Mouse (Mus musculus): ENCODE data around the gene Trmt1l.
A peak's percentile ranks its signal among the peaks of the same experiment; 100 is the strongest.
"Not testable (repeated sequence)": the region's sequence is repeated elsewhere in the genome, so short reads cannot be mapped to it uniquely, and the experiment has no call there.

The Trmt1l gene

DNA sequence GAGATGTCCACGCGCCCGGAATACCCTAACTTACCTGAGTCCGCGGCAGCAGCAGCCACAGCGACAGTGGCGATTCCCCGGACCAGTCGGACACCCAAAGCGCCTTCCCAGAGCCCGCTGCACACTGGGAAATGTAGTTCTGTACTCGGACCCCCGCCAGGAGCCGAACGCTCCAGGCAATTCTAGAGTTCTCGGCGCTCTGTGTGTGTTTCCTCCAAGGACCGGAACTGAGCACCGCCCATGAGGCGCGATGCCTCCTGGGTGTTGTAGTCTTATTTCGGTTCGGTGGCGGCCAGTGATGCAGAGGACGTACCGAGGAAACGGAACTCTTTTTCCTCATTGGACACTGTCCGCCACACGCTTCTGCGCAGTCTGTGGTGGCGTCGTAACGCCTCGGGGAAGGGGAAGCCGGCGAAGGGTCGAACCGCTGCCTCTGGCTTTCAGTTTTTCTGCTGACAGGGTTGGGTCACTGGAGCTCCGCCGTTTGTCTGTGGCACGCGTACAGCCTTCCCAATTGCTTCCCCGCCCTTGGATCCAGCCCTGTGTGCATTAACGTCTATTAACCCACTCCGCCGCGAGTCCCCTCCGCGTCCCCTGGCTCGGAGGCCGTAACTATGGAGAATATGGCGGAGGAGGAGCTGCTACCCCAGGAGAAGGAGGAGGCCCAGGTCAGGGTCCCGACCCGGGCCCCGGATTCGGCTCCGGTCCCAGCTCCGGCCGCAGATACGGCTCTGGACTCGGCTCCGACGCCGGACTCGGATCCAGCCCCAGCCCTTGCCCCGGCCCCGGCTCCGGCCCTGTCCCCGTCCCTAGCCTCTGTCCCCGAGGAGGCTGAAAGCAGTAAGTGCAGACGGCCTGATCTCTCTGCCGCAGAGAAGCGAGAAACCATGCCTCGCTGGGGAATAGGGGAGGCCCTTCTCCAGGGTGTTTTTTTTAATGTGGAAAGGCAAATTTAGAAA lies at the start of gene Trmt1l, which contains the start of gene Swt1:
Gene Trmt1l (plus strand): TSS at position 280 of the 959 bp plus-strand sequence.
Gene Swt1 (minus strand): TSS at position 193 of the 959 bp plus-strand sequence.
- DNase-seq (ENCODE audit: low read depth, low spot score) = peak; percentile 100

DNA sequence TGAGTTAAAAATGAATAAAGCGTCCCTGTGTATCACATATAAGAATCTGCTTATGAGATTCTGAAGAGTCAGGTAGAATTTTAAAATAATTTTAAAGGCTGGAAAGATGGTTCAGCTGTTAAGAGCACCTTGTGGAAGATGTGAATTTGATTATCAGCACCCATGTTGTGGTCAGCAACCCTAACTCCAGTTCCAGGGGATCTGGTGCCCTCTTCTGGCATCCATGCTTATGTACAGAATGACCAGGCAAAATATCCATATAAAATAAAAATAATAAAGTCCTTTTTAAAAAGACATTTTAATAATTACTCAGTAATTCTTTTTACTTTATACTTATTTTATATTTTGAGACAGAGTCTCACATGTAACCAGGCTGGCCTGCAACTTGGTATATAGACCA lies 38.3 kb upstream of the Trmt1l start:
- peak; percentile 77 for DNase-seq (ENCODE audit: low read depth, low spot score)

DNA sequence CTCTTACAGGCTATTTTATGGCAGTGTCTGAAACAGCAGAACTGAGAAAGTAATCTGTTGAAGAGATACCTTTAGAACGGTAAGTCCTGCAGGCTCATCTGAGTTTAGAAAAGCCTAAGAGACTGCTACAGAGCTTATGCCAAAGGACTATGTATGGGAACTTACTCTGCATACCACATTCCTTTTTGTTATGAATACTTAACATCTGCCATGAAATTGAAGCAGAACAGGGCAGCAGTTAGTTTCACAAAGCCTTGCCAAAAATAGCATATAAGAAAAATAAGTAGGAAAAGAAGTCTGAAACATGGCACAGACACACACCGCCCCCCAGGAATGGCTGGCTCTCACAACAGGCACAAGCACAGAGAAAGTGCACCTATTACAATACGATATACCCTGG lies 18.5 kb upstream of the Trmt1l start:
- no peak for DNase-seq (ENCODE audit: low read depth, low spot score)

DNA sequence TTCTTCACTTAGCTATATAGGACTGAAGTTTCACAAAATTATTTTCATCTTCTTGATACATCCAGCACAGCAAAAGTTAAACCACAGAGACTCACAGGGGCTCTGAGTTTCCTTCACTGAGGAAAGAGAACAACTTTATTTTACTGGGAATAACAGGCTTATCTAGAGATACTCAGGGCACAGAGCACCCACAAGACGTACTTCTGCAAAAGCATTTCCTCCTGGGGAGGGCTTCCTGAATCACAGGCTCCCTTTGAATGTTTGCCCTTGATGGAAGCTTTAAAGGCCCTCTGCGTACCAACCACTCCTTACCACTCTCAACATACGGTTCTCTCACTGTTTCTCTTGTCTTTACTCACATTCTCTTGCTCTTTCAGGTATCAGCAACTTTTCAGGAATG lies 6.2 kb upstream of the Trmt1l start:
- DNase-seq (ENCODE audit: low read depth, low spot score) = no peak

DNA sequence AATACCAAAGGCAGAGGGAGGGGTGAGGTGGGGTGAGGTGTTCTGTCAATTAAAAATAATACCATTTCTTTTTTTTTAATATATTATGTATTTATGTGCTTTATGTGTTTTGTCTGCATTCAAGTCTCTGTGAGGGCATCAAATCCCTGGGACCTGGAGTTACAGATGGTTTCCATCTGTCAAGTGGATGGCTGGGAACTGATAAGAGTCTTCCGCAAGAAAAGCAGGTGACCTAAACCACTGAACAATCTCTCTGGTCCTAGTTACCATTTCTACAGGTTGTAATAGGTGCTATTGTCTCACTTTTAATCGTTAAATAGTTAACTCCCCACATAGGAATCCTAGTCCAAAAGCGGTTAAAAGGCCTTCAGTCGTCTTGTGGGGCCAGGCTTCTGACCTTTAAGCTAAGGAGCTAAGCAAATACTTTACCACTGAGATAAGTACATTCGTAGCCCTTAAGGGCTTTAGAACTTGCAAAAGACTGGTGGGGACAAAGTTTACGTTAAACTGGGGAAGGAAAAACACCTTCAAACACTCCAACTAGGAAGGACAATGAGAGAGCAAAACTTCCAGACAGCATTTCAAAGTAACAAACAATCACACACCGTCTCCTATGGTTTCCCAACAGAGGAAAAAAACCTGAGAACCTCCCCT lies 1.3 kb upstream of the Trmt1l start:
- peak; percentile 49 for DNase-seq (ENCODE audit: low read depth, low spot score)

DNA sequence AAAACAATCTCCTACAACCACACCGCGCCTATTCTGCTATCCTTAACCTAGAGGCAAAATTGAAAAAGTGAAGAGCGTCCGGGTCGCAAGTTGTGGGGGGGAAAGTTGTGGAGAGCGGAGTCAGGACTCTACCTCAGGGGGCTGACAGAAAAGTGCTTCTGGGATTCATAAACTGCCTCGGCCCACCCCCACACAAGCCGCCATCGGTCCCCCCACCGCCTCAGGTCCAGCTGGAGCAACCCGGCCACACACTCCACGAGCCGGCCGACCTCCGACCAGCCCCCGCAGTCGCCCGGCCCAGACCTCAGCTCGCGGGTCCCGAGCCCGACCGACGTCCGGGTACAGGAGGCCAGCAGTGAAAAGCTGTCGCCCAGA lies 467 bp upstream of the Trmt1l start:
- no peak for DNase-seq (ENCODE audit: low read depth, low spot score)

DNA sequence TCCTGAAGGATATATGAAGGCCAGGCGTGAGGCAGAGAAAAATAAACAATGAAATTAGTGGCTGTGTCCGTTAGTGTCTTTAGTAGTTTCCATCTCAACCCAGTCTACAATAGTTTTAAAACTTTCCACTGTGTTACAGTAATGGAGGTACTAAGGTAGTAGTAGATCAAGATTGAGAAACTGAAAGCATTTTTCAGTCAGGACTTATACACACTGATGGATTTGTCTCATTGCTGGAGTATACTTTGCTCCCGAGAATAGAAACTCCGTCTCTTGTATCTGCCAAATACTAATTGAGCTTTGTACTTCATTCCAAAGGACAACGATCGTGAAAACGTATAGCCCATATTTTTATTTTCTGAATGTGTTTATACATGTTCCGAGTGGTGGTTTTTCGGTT lies 974 bp downstream of the Trmt1l start:
- DNase-seq (ENCODE audit: low read depth, low spot score) = peak; percentile 37

DNA sequence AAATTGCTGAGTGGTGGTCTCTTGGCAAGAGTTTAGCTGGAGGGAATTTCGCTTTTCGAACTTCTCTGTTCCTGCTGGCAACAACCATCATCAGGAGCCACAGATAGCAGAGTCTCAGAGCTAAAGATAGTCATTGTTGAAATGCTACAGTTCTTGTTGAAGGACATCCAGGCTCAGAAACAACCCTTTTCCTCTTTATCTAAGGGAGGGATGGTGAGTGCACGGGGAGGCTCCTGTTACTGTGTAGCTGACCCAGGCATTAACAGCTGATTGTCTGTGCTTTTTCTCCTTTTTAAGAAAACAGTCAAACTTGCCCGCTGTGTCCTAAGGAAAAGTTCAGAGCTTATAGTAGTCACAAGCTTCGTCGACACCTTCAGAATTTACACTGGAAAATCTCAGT lies 7.1 kb downstream of the Trmt1l start:
- no peak for DNase-seq (ENCODE audit: low read depth, low spot score)

DNA sequence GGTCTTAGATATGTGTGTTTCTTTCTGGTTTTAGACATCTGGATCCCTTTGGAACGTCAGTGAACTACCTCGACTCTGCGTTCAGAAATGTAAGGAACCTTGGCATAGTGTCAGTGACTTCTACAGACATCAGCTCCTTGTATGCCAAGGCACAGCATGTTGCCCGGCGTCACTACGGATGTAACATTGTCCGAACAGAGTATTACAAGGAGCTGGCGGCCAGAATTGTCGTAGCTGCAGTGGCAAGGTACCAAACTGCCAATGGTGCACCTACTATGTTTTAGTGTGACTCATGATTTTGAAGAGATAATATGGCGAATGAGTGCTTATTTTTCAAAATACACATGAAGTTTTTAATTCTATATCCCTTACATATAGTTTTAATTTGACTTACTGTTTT lies 21.5 kb downstream of the Trmt1l start:
- no peak for DNase-seq (ENCODE audit: low read depth, low spot score)

DNA sequence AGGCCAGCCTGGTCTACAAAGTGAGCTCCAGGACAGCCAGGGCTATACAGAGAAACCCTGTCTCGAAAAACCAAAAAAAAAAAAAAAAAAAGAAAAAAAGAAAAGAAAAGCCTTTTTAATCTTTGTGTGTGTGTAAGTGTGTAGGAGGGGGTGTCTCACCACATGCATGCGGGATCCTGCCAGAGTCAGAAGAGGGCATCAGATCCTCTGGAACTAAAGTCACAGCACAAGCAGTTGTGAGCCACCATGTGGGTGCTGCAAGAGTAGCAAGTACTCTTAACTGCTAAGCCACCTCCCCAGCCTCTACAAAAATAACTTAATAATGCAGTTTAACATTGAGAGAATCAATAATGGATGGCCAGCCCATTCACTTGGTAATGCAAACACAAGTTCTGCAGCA lies 22.5 kb downstream of the Trmt1l start:
- DNase-seq (ENCODE audit: low read depth, low spot score) = no peak

DNA sequence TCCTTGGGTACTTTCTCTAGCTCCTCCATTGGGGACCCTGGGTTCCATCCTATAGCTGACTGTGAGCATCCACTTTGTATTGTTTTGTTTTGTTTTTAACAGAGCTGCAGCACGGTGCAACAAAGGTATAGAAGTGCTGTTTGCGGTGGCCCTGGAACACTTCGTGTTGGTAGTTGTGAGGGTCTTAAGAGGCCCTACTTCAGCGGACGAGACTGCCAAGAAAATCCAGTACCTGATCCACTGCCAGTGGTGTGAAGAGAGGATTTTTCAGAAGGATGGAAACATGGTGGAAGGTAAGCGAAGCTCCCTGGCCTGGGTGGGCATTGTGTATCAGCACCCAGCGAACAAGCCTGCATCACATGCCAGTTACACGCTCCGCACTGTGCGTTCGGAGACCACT lies 23.6 kb downstream of the Trmt1l start:
- no peak for DNase-seq (ENCODE audit: low read depth, low spot score)

DNA sequence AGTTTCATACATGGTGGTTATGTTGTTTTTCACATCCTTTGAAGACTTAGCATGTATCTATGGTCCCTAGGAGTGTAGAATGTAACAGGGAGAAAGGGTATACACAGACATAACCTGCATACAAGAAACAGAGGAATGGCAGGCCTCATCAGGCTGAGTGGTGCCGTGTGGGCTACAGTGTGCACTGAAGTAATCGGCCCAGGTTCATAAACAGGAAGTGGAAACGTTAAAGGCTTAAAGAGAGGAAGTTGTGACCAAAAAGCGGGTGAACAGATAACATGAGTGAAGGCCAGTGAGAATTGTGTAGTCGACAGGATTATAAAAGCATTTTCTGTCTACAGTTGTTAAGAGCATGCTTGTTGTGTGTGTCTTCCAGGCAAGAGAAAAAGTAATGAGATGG lies 28.7 kb downstream of the Trmt1l start:
- no peak for DNase-seq (ENCODE audit: low read depth, low spot score)

DNA sequence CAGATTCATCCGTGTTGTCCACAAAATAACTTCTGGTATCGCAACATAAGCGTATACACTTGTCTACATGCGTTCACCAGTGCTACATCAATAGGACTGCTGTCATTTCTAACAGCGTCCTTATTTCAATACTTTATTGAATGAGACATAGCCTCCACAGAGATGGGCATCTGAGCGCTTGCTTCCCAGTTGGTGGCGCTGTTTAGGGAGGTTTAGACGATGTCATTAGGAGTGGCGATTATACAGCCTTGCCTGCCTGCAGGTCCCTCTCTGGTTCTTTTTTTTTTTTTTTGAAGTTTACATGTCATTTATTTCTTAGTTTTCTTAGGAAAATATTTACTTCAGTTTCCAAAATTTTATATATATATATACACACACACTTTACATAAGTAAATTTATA lies 32.9 kb downstream of the Trmt1l start:
- DNase-seq (ENCODE audit: low read depth, low spot score) = no peak

DNA sequence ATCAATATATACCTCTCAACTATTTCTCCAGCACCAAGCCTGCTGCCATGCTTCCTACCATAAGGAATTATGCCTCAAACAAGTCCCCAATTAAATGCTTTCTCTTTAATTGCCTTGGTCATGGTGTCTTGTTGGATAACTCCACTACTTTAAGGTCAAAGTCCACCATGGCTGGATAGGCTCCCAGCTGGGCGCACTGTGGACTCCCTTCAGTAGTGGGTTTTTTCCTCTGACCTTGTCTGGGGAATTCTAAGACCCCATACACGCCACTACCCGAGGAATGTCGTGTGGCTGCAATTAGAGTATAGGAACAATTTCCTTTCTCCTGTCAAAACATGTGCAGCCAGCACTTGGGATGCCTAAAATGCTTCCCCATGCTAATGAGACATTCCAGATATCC lies 36.6 kb downstream of the Trmt1l start:
- no peak for DNase-seq (ENCODE audit: low read depth, low spot score)

DNA sequence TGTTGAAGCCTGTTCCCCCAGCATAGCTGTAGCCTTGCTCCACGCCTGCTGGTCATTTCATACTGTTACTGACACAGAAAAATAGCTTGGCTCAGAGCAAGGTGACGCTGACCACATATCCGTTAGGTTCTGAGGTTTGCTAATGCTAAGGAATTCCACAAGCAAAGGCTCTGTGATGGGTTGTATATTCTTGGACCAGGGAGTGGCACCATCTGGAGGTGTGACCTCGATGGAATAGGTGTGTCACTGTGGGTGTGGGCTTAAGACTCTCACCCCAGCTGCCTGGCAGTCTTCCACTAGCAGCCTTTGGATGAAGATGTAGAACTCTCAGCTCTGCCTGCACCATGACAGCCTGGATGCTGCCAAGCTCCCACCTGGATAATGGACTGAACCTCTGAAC lies 38.2 kb downstream of the Trmt1l start:
- peak; percentile 72 for DNase-seq (ENCODE audit: low read depth, low spot score)

DNA sequence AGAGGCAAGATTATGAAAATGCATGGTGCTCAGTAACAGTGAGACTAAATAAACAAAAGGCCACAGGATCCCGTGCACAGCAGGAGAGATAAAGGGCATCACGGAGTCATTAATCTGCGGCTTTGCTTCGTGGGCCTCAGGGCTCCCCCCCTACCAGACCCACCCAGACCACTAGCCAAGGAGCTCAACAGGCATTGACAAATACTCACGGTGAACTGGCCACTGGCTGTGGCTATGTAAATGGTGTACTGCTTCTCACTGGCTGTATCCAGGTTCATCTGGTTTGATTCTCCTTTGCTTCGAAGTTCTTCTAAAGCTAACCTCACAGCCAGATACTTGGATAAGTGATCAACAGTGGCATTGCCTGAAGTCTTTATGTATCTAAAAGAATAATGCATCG lies 43.1 kb downstream of the Trmt1l start:
- no peak for DNase-seq (ENCODE audit: low read depth, low spot score)

DNA sequence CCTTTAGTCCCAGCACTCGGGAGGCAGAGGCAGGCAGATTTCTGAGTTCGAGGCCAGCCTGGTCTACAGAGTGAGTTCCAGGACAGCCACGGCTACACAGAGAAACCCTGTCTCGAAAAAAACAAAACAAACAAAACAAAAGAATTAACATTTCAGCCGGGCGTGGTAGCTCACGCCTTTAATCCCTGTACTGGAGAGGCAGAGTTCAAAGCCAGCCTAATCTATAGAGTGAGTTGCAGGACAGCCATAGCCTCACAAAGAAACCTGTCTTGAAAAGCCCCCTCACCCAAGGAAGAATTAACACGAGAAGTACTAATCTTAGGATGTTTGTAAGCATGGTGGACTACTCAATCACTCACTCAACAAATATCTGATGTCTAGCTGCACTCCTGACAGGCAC lies 44.0 kb downstream of the Trmt1l start:
- DNase-seq (ENCODE audit: low read depth, low spot score) = not testable (repeated sequence)

DNA sequence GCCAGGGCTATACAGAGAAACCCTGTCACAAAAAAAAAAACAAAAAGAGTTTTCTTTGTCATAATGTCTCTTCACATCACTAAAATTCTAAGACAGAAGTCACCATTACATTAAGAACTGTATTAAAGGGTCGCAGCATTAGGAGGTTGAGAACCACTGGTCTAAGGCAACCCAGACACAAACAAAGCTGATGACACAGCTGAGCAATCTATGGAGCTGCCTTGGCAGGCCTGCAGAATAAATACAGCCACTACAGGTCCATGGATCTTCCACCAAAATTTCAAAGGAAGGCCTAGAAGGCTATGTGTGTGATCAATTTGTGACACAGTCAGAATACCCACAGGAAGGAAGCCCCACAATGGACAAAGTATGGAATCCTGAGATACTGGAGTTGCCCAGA lies 54.2 kb downstream of the Trmt1l start:
- no peak for DNase-seq (ENCODE audit: low read depth, low spot score)

DNA sequence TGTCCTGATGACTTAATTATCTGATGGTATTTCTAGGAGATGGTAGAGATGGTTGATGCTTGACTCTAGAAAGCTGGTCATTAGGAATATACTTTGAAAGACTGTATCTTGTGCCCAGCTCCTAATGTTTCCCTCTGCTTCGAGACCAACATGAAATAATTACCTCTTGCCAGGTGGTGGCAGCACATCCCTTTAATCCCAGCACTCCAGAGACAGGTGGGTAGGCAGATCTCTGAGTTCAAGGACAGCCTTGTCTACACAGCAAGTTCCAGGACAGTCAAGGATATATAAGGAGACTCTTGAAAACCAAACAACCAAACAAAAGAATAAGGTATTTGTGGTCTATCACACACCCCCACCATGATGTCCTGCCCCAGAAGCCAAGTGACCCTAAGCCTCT lies 55.2 kb downstream of the Trmt1l start:
- peak; percentile 44 for DNase-seq (ENCODE audit: low read depth, low spot score)

DNA sequence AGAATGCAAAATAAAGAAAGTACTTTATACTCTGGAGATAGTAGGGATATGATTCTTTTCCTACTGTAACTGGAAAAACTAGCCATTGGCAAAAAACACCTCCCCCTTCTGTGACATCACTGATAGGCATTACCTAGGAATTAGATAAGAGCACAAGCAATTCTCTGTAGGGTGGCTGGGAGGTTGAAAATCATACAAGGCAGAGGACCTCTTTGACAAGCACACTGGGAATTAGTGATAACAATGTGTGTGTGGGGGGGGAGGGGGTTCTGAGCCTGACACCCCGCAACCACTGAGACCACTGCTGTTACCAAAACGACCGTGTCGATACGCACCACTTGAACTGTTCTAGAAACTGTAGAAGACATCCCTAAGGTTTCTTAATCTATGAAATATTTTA lies 56.4 kb downstream of the Trmt1l start:
- no peak for DNase-seq (ENCODE audit: low read depth, low spot score)

DNA sequence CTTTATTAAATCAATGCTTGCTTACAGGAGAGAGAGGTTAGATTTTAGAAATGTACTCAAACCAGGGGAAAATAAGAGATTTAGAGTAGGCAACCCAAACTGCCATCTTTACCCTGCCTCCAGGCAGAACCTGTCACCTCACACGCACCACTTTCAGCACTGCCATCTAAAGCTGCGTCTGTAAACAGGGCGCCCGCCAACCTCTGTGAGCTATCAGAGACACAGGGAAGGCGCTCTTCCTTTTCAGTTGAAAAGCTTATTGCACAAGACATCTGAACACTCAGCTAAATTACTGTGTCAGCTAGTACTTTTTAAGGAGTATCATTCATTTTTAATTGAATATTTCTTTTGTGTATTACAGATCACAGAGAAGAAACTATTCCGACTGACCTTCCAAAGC lies 61.5 kb downstream of the Trmt1l start:
- DNase-seq (ENCODE audit: low read depth, low spot score) = no peak

DNA sequence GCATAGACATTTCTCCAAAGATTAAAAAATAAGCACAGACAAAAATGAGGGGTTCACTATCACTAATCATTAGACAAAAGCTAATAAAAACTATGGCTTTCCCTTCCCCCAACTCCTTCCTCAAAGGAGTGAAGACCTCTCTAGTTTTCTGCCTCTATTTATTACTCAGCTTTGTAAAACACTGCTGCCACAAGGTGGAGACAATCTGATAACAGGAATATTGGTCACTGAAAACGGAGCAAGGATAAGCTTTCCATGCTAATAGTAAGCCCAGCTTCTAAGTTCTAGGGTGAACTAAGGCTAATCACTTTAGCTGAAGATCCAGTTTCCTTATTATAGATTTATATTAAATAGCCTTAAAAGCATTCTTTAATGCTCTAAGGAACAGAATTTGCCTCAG lies 64.1 kb downstream of the Trmt1l start:
- peak; percentile 34 for DNase-seq (ENCODE audit: low read depth, low spot score)

DNA sequence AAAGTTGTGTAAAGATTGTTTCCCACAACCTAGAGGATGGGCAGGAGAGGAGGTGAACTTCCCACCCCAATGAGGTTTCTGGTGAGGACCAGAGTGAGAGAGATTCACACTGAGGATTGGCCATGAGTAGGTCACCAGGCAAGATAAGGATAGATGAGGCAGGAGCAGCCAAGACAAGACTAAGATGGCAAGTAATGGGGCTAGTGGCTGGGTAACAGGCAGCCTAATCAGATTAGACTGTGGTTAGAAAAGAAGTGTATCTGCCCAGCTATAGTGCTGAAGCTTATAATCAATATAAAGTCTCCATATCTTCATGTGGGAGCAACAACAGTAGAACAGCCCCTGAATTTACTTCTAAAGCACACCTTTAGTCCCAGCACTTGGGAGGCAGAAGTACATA lies 65.5 kb downstream of the Trmt1l start:
- no peak for DNase-seq (ENCODE audit: low read depth, low spot score)

All from 3T3-L1 (cell line).